Mouse (Mus musculus) heart, embryonic 14.5 days (tissue): ENCODE data around the gene Ppp6r3. TPM values are rescaled to one million over a fixed set of nuclear protein-coding genes. Genes with fewer than 3 reads are reported as not detected.

Source experiments
- ATAC-seq: fragments of 200-750 bp; cut with Nextera tagmentation; 2 replicates; pipeline ENCODE4 v1.8.0; 2017; ENCODE audit warnings: low read depth, moderate TSS enrichment; ENCODE audit not compliant: insufficient number of reproducible peaks, insufficient read depth, low FRiP score
- H3K27ac ChIP-seq, 2 experiments: fragments of 200-500 bp in 1 of 2; fragments of 300-500 bp in 1 of 2; sonication (generic) in 1 of 2; replicated peaks in 1 of 2; 2 replicates each; pipeline ENCODE4 v1.5.1; 2012 to 2014; ENCODE audit warnings: low read depth in 2 of 2, low read length in 2 of 2, control low read depth in 1 of 2, mild to moderate bottlenecking in 1 of 2, mixed read lengths in 1 of 2; ENCODE audit not compliant: control insufficient read depth in 1 of 2, insufficient read depth in 1 of 2
- H3K27me3 ChIP-seq: fragments of 300-500 bp; sonication (generic); 2 replicates; pipeline ENCODE4 v1.6.1; 2014; ENCODE audit warnings: mild to moderate bottlenecking, low read length, control low read depth; ENCODE audit not compliant: control insufficient read depth, insufficient read depth
- H3K36me3 ChIP-seq: fragments of 300-500 bp; sonication (generic); 2 replicates; pipeline ENCODE4 v1.6.1; 2014; ENCODE audit warnings: mild to moderate bottlenecking, control low read depth, low read length, mixed read lengths; ENCODE audit not compliant: control insufficient read depth, insufficient read depth
- H3K4me1 ChIP-seq, 2 experiments: fragments of 200-500 bp in 1 of 2; fragments of 300-500 bp in 1 of 2; sonication (generic) in 1 of 2; 2 replicates each; pipeline ENCODE4 v1.6.1; 2012 to 2014; ENCODE audit warnings: low read length in 2 of 2, control low read depth in 1 of 2, mixed read lengths in 1 of 2; ENCODE audit not compliant: control insufficient read depth in 2 of 2, insufficient read depth in 2 of 2
- H3K4me2 ChIP-seq: fragments of 300-500 bp; sonication (generic); 2 replicates; pipeline ENCODE4 v1.6.1; 2014; ENCODE audit warnings: mild to moderate bottlenecking, low read length
- H3K4me3 ChIP-seq, 2 experiments: fragments of 200-500 bp in 1 of 2; fragments of 300-500 bp in 1 of 2; sonication (generic) in 1 of 2; 2 replicates each; pipeline ENCODE4 v1.5.1; 2012 to 2014; ENCODE audit warnings: low read length in 2 of 2, mild to moderate bottlenecking in 2 of 2, control low read depth in 1 of 2, low read depth in 1 of 2, moderate library complexity in 1 of 2; ENCODE audit not compliant: control insufficient read depth in 1 of 2, insufficient read depth in 1 of 2
- H3K9ac ChIP-seq: fragments of 300-500 bp; sonication (generic); 2 replicates; pipeline ENCODE4 v1.6.1; 2014; ENCODE audit warnings: mild to moderate bottlenecking, low read length
- H3K9me3 ChIP-seq: fragments of 300-500 bp; sonication (generic); 2 replicates; pipeline ENCODE4 v1.6.1; 2016; ENCODE audit warnings: low read length, control low read depth; ENCODE audit not compliant: control insufficient read depth
- WGBS: fragments of 180-500 bp; shearing (Covaris S2); extraction: QIAGEN DNeasy Blood & Tissue Kit; methylation state at CpG from one replicate; pipeline ENCODE4 v1.1.7; 2014; 5-methylcytosine and 5-hydroxymethylcytosine counted together
- polyA plus RNA-seq: library from polyadenylated mRNA; unstranded; fragments of >200 nt; fragmentation: Nextera tagmentation; extraction: Ambion mirVana; gene quantifications from 2 replicates; pipeline ENCODE4 v1.2.1, GENCODE M21; 2014

Gene Ppp6r3
- polyA plus RNA-seq, 1 experiment from 2014 or later = 55.6 TPM

DNA sequence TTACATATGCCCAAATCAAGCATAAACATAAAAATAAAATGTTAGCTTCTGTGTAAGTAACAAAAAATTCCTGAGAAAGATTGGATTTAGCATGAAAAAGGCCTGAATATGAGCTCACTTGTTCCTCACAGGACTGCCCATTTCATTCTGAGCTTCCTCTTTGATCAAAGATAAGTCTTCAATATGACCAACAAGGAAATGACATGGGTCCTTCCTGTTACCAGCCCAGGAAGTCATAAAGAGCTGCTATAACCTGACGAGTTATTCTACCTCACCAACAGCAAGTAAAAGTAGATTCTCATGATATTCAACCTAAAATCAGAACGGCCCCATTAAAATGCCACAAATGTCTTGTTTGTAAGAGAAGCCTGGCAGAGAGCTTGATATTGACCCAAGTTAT lies 104.3 kb downstream of the Ppp6r3 start:
- Histone ChIP-seq H3K36me3 (peaks cover 99% of the 10 kb centered on the region), H3K9ac (no peak overlapping the region), H3K4me2 (no peak overlapping the region), H3K27me3 (no peaks in the 10 kb centered on the region), H3K9me3 (no peaks in the 10 kb centered on the region), H3K4me1 (no peaks in the 10 kb centered on the region), H3K27ac (no peak overlapping the region), H3K4me3 (no peak overlapping the region)
- no peak for ATAC-seq
- 90% methylated on average over 2 of the region's 2 CpGs for WGBS

DNA sequence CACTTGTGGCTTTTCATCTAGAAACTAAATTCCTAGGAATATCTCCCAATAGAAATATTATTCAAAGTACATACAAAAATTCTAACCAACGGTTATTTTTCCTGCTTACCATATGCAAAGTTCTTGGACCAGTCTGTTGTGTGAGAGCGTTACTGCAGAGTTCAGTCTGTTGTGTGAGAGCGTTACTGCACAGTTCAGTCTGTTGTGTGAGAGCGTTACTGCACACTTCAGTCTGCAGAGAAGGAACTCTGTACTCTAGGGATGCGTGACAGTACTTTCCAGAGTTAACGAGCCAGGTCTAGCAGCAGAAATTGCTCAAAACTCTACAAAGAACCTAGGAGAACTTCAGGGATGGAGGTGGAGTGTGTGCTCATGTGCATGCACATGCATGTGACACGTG lies 108.0 kb downstream of the Ppp6r3 start:
- ATAC-seq = no peak
- Histone ChIP-seq H3K4me1 (no peaks in the 10 kb centered on the region), H3K9ac (no peak overlapping the region), H3K27me3 (no peaks in the 10 kb centered on the region), H3K27ac (no peak overlapping the region), H3K9me3 (no peaks in the 10 kb centered on the region), H3K4me2 (no peak overlapping the region), H3K36me3 (peaks cover 100% of the 10 kb centered on the region), H3K4me3 (no peak overlapping the region)
- 94% methylated on average over 7 of the region's 7 CpGs for WGBS

DNA sequence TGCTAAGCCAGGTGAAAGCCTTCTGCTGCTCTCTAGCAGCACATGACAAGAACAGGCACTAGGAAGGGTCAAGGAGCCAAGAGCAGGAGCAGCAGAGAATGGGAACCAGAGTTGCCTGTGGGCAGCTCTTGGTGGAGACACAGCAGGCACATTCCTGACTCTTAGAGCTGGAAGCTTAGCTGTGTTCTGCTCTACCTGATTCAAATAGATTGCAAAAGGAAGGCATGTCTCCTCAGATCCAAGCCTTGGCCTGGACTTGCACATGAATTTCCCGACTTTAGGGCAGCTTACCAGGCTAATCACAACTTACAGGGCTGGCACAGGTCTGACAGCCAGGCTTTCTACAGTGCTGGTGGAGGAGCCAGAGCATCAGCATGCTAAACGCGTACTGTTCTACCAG lies 115.6 kb downstream of the Ppp6r3 start:
- Histone ChIP-seq H3K4me1 (no peaks in the 10 kb centered on the region), H3K9ac (no peak overlapping the region), H3K4me2 (no peak overlapping the region), H3K27me3 (no peaks in the 10 kb centered on the region), H3K36me3 (peaks cover 100% of the 10 kb centered on the region), H3K27ac (no peak overlapping the region), H3K4me3 (no peak overlapping the region), H3K9me3 (no peaks in the 10 kb centered on the region)
- no peak for ATAC-seq
- 98% methylated on average over 3 of the region's 3 CpGs for WGBS

DNA sequence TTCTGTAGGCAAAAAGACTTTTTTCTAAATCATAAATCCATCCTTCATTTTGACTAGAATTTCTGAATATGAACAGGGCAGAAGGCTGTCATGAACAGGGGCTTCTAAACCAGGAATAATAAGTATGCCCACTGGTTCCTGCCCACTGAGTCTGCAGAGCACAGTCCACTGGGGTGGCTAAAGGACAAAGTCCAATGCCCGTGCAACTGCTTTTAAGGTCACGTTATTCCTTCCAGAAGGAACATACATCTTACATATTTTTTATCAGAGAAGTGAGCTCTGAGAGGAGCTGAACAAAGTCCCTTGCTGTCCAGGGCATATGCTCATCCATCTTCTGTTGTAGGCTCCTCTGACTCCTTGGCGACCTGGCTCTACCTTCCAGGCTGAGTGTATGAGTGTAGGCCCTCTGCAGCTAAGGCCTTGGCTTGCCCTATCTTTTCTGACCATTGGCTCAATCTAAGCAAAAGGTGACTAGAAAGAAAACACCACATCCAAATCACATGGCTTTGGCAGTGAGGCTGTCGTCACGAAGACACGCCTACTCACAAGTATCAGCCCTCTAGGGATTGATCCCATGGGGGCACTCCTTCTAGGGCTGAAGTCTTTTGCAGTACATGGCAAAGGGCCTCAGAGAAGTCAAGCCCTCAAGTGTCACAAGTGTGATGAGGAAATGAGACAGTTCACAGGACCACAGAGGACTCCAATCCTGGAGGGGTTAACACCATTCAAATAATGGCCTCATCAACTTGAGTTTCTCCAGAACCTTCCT lies 117.0 kb downstream of the Ppp6r3 start:
- H3K9ac ChIP-seq = no peak overlapping the region

DNA sequence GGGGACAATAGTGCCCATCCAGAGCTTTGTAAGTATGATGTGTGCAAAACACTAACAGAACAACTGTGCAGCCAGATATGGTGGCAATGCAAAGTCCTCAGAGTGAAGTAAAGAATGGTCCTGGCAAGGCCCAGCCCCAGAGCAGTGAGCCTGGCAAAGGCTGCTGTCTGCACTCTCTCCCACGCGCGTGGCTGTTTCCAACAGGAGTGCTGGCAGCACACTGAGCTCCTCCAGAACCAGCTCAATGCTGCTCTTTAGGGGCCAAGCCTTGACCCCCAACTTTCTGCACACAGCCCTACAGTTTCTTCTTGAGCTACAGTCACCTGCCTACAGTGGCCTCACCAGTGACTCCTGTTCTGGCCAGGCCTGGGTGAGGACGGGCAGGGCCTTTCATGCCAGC lies 117.8 kb downstream of the Ppp6r3 start:
- no peak for ATAC-seq
- H3K9ac ChIP-seq = no peak overlapping the region
- 94% methylated on average over 4 of the region's 4 CpGs for WGBS
- H3K4me1 ChIP-seq = no peaks in the 10 kb centered on the region
- no peak overlapping the region for H3K4me2 ChIP-seq
- no peaks in the 10 kb centered on the region for H3K9me3 ChIP-seq
- no peak overlapping the region for H3K27ac ChIP-seq
- H3K27me3 ChIP-seq = no peaks in the 10 kb centered on the region
- peaks cover 100% of the 10 kb centered on the region for H3K36me3 ChIP-seq
- H3K4me3 ChIP-seq = no peak overlapping the region

More for the DNA sequence above, 117.0 kb downstream of the Ppp6r3 start:
- no peaks in the 10 kb centered on the region for H3K9me3 ChIP-seq
- H3K4me3 ChIP-seq = no peak overlapping the region
- peaks cover 100% of the 10 kb centered on the region for H3K36me3 ChIP-seq
- H3K27me3 ChIP-seq = no peaks in the 10 kb centered on the region
- H3K4me2 ChIP-seq = no peak overlapping the region
- no peak overlapping the region for H3K27ac ChIP-seq
- H3K4me1 ChIP-seq = no peaks in the 10 kb centered on the region
- 84% methylated on average over 6 of the region's 6 CpGs for WGBS
- no peak for ATAC-seq

DNA sequence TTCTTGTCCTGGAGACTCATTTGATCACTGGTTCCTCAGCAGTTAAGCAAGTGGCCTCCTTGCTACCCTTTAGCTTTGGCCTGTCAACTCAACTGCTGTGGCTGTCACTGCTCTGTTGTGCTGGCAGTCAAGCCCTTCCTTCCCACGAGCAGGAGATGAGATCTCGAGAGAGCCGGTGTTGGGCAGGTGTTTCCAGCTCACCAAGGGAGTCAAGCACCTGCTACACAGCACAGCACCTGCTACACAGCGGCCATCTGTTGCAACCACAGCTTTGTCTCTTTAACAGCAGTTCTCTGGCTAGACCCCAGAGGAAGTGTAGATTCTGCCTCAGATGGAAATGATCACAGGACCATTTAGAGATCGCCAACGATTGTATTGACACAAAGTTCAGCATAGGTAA lies 123.9 kb downstream of the Ppp6r3 start:
- no peak for ATAC-seq
- no peak overlapping the region for H3K27ac ChIP-seq
- WGBS = 49% methylated on average over 6 of the region's 6 CpGs
- H3K9ac ChIP-seq = no peak overlapping the region
- H3K4me3 ChIP-seq = no peak overlapping the region
- no peaks in the 10 kb centered on the region for H3K9me3 ChIP-seq
- H3K4me1 ChIP-seq = peaks cover 4 to 11% of the 10 kb centered on the region in 2 experiments; a peak in 2 of 4 replicates
- no peaks in the 10 kb centered on the region for H3K27me3 ChIP-seq
- no peak overlapping the region for H3K4me2 ChIP-seq
- H3K36me3 ChIP-seq = peaks cover 40% of the 10 kb centered on the region

DNA sequence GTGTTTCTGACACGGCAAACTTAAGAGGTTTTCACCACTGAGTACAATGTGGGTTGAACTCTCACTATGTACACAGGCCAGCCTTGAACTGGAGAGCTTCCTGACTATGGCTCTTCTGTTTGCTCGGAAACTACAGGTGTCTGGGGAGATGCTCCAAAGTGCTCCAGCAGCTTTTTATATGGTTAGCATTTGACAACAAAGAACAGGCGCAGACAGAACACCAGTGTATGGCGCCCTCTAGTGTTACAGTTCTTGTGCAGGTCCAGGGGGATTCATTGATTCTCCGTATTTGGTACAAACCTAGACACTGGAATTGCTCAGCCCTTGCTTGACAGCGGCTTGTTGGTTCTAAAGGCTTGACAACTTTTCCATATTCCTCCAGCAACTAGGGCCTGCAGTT lies 124.4 kb downstream of the Ppp6r3 start:
- H3K36me3 ChIP-seq = peaks cover 35% of the 10 kb centered on the region
- WGBS = 27% methylated on average over 6 of the region's 6 CpGs
- ATAC-seq = no peak

DNA sequence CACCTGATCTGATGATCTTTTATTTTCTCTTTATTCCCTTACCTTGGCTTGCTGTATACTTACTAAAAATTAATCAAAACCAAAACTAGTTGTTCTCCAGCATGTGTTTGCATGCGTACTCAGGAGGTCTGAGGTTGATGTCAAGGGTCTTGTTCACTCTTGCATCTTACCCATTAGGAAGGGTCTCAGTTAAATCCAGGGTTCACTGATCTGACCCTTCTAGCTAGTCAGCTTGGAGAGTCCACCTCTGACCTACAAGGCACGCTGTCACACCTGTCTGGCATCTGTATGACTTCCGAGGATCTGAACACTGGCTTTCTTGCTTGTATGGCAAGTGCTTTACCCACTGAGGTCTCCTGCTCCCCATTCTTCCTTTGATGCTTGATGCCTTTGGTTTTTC lies 124.8 kb downstream of the Ppp6r3 start:
- no peak overlapping the region for H3K27ac ChIP-seq
- H3K9me3 ChIP-seq = no peaks in the 10 kb centered on the region
- no peak overlapping the region for H3K4me2 ChIP-seq
- H3K36me3 ChIP-seq = peaks cover 30% of the 10 kb centered on the region
- ATAC-seq = no peak
- H3K27me3 ChIP-seq = no peaks in the 10 kb centered on the region
- no peak overlapping the region for H3K9ac ChIP-seq
- peaks cover 4 to 11% of the 10 kb centered on the region in 2 experiments; a peak in 2 of 4 replicates for H3K4me1 ChIP-seq
- H3K4me3 ChIP-seq = no peak overlapping the region
- WGBS = 95% methylated on average over 3 of the region's 3 CpGs

More for the DNA sequence above, 124.4 kb downstream of the Ppp6r3 start:
- no peak overlapping the region for H3K4me2 ChIP-seq
- H3K9ac ChIP-seq = no peak overlapping the region
- H3K4me1 ChIP-seq = peaks cover 4 to 11% of the 10 kb centered on the region in 2 experiments; a peak in 2 of 4 replicates
- H3K9me3 ChIP-seq = no peaks in the 10 kb centered on the region
- no peak overlapping the region for H3K27ac ChIP-seq
- H3K27me3 ChIP-seq = no peaks in the 10 kb centered on the region
- no peak overlapping the region for H3K4me3 ChIP-seq
